Mouse (Mus musculus) granulocyte monocyte progenitor cell, adult 5-6 weeks (primary cell): Measurements from ENCODE around the gene Hmgcs1. TPM values are rescaled to one million over a fixed set of nuclear protein-coding genes. Genes with fewer than 3 reads are reported as not detected.
"Not testable (repeated sequence)": the region's sequence is repeated elsewhere in the genome, so short reads cannot be mapped to it uniquely, and the experiment has no call there.

Experiments
- ATAC-seq: replicated peaks from 2 replicates; pipeline ENCODE4 v1.8.0; 2016; ENCODE audit warnings: mild to moderate bottlenecking, moderate TSS enrichment, inconsistent platforms; ENCODE audit not compliant: poor library complexity, severe bottlenecking
- total RNA-seq, 2 experiments: library from RNA; stranded (forward) in 1 of 2; stranded (reverse) in 1 of 2; fragments of 200-712, 200-1000 nt in 1 of 2; fragments of >200 nt in 1 of 2; fragmentation: Nextera tagmentation in 1 of 2; gene quantifications; 2 replicates each; pipeline ENCODE4 v1.2.3; 2014 to 2017

The Hmgcs1 gene
- 18.3 and 21.5 TPM in 2 replicates for total RNA-seq (2014; fragmentation: Nextera tagmentation)
- 32.9 and 35.5 TPM in 2 replicates for total RNA-seq (2017)

DNA sequence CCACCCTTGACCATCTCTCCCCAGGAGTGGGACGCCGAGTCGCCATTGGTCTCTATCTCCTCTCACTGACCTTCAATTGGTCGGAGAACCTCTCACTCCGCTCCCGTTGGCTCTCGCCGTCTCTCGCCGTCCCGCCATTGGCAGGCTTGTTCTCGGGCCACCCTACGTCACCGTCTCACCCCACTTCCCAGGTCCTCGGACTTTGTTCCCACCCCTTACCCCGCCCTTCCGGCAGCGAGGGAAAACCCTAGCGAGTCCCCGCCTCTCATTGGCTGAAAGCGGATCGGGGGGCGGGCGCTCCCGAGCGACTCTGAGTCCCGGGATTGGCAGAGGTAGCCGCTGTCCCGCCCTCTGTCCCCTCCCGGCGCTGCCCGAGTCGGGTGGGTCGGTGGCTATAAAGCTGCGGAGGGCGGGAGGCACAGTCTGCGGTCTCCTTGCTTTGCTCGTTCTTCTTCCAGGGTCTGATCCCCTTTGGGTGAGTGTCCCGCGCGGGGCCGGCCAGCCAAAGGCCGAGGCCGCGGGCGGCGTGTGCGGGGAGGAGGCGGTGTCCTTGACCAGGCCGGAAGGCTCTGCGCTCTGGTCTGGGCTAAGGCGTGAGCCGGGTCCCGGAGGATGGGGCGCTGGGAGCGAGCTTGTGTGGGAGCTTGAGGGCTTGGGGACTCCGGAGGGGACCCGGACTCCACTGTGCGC, at the start of gene Hmgcs1:
TSS of gene Hmgcs1 (plus strand) at position 341 of the 690 bp plus-strand sequence.
- peak; percentile 96 for ATAC-seq

DNA sequence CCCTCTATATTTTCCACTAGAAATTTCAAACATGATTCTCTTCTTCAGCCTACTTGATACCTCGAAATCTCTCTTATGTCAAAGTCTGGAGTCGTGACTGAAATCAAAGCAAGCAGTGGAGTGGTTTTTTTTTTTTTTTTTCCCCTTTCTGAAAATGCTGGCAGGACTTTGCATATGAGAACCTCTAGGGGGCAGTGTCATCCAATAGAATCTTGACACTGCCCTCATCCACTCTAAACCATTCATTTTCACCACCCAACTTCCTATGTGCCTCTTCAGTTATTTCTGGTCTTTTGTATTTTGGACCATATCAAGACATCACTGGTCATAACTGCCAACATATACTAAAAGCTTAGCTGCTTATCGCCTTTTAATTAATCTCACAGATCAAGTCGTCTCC, 49.7 kb upstream of the Hmgcs1 start:
- peak; percentile 74 for ATAC-seq

DNA sequence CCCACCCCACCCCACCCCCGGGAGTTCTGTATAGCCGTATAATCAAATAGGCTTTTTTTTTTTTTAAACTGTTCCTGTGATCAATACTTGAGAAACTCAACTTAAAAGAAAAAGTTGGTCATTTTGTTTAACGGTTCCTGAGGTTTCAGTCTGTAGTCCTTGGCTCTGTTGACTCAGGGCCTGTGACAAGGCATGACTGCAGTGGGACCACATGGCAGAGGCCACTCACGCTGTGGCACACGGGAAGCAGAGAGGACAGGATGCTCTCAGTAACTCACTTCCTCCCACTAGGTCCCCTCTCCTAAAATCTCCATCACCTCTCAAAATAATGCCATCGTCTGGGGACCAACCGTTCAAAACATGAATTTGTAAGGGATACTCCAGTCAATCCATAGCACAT, 49.0 kb upstream of the Hmgcs1 start:
- ATAC-seq: no peak

DNA sequence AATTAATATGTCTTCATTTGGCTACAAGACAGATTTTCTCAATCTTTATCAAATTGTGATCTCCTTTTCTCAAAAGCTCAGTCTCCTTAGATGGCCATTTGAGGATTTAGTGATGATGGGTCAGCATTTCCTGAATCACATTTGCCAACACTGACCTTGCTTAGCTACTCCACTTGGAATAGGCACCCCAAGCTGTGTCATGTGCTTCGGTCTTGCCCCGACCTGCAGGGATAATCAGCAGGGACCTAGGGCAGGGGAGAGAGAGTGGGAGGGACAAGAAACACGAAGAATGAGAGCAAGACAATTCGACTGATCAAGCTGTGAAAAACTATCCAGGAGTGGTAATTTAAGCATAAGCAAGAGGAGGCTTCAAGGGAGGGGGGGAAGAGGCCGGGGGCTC, 45.4 kb upstream of the Hmgcs1 start:
- ATAC-seq: no peak

DNA sequence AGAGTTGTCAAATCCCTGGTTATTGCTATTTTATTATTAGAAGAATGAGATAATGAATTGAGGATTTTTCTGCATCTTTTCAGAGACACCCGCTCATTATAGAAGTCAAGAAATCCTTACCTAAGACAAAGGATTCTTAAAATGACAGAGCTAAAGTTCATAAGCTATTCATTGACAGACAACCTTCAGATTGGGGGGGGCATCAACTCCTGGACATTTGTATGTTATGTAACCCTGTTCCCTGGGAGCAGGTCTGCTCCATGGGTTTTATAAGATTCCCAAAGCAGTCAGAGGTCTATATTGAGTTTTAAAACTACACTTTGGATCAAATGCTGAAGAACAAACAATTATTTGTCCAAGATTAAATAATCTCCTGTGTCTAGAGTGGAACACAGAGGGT, 43.7 kb upstream of the Hmgcs1 start:
- no peak for ATAC-seq

DNA sequence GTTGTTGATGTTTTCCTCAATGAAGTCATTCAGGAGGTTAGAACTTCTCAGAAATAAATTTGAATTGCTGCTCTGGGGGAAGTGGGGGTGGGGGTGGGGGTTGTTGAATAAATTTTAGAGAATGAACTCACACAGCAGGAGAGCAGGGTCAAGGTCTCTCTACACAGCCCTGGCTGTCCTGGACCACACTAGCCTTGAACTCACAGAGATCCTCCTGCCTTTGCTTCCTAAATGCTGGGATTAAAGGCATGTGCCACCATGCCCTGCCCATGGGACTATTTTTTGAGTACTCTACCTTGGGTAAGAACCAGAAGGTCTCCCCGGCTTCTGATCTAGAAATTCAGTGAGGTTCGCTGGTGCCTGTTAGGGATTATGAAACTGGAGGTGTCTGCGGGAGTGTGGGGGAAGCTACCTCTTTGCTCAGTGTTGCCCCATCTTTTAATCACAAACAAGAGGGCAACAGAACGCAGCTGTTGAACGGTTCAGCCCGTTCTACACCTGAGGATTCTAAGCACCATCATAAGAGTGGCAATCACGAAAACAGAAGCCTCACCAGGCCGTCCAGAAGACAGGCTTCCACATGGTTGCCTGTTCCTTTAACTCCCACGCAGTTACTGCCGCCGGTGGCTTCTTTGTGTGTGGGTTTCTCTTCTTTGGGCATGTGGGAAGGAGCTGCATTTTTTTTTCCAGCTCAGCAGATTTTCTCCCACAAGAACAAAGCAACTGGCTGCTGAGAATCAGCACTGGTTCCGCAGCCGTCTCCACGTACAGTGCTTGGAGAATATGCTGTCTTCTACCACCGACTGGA, 41.1 kb upstream of the Hmgcs1 start:
- no peak; the same call in 1 of the 2 replicates for ATAC-seq

DNA sequence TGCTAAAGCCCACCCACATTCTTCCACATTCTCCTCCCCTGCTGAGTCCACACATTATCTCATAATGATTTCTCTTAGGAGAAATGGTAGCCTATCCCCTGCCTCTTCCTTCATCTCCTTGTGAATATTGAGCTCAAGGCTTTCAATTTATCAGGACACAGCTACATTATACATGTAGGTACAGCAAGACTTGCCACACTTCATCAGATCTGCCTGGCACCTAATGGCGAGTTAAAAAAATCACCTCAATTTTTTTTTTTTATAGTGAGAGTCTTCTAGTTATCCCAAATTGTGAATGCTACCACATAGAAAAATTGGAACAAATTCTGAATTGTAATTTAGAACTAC, 40.5 kb upstream of the Hmgcs1 start:
- ATAC-seq: no peak

DNA sequence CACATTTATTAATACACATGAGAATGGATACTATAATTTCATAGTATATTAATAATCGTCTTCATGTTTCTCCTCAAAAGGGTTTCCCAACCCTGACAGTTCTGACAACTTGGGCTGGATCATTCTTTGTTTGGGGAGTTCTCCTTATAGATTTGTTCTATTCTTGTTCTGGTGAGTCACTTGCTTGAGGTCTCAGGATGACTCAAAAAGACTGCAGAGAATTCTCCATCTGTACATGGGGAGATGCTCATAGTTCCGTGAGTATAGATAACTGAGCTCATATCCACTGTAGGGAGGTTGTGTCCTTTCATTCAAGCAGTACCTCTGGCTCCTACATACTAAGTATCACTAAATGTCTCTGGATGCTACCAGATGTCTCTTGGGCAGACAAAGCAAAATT, 35.4 kb upstream of the Hmgcs1 start:
- ATAC-seq: no peak

DNA sequence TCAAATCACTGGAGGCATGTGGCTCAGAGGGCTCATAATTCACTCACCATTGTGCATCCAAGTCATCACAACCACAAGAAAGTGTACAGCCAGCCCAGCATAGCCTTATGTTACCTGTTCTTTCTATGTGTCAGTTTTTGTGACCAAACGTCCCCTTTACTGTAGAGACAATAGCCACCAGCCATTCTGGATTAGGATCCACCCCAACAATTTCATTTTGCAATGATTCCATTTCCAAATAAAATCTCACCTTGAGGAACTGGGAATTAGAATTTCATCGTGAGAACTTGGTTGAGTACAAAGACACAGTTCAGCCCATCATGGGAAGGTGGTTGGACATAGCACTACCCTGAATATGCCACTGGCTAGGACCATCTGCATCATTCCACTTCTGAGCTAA, 33.9 kb upstream of the Hmgcs1 start:
- ATAC-seq: no peak

DNA sequence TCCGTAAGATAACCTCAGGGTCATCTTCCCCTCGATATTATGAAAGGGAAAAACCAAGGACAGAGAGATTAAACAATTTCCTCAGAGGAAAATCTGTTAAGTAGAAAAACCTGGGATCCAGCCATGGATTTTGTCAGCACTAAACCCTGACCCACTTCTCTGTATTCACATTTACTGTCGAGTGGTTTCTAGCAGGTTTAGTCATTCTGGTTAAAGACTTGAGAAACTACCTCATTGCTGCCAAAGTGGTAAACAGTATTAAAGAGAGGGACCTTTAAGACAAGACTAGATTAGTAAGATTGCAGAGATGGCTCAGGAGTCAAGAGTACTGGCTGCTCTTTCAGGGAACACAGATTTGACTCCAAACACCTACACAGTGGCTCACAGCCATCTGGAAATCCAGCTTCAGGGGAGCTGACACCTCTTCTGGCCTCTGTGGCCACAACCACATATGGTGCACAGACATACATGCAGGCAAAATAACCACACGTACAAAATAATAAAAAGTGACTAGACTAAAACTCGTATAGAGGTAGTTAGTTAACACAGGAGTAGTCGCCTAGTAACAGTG, 33.2 kb upstream of the Hmgcs1 start:
- no peak for ATAC-seq

DNA sequence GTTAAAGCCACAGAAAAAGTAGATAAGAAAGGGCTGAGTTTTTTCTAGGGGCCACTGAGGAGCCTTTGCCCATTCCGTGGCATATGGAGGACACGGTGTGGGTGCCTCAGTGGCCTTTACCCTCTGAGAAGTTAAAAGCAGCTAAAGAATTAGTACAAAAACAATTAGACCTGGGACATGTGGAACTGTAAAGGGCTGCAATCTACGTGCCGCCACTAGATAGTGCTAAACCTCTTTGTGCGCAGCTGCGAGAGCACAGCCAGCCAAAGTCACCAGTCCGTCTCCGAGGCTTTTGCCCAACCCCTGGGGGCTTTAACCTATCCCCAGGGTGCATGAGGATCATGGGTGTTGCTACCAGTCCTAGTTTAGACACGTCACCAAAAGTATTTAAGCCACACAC, 28.8 kb upstream of the Hmgcs1 start:
- not testable (repeated sequence) for ATAC-seq

DNA sequence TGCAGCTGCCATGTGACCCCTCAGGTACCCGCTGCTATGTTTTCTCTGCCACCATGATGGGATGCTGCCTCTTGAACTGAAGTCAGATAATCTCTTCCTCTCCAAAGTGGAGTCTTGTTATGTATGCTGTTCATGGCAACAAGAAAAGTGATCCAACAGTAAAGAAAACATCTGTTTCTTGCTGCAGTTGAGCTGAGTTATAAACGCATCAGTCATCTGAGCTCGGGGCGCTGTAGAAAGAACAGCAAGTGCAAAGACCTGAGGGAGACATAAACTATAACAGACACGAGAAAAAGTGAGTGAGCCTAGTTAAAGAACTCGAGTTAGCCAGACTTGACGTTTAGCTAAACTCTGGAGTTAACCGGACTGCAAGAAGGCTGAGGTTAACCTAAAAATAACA, 11.4 kb upstream of the Hmgcs1 start:
- ATAC-seq: no peak

DNA sequence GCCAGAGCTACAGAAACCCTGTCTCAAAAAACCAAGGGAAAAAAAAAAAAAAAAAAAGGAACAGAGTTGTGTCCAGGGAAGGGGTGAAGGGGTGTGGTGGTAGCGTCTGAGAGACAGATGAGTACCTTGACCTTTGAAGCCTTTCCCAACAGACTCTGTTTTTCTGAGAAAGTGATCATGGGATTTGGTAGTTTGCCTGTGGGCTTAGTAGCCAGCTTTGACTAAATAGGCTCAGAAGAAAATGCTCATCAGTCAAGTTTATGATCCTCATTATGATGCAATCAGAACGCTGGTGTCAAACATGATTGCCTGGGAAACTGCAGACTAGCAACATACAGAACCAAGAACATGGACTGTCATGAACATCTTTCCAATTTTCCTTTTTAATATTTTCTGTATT, 10.5 kb upstream of the Hmgcs1 start:
- ATAC-seq: no peak

DNA sequence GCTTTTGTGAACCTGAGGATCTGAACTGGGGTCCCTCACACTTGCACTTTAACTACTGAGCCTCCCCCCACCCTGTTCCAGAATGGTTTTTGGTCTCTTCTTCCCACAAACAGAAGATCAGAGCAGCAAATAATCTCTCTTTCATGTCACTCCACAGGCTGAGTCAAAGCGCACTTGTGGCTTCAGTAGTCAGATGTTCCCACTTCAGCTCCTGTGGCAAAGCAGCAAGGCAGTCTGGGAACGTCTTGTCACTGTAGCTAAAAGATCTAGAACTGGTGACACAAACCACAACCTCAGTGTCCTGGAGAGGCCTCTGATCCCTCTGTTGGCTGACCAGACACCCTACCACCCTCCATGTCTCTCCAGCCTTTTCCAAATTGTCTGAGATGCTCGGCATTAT, 9.0 kb upstream of the Hmgcs1 start:
- no peak for ATAC-seq

DNA sequence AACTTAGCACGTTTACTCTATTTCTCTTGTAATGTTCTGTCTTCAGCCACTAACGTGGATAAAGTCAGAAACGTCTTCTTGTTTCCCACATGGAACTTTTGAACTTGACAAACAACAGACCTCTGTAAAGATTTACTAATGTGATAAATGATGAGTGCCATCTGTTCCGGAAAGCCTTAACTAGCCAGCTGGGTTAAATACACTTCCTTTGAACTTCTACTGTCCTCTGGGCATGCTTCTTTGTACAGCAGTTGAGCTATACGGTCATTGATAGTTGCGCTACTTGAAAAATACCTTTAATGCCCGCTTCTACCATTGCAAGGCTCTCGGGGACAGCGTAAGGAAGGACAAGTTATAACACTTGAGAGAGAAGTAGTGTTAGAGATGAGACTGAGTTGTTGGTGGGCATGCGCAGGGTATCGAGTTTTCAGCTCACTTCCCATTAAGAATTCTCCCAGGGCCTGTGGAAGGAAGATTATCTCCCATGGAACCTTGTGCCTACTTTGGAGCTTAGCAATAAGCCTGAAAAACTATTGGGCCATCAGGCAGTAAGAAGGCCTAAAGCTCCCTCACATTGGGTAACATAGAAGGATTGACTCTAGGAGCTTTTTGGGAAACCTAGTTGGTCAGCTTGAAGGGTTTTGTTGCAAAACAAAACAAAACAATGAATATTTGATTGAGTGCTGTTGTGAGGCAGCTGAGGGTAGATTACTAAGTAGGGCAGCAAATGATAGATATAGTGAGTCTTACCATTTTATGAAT, 5.6 kb upstream of the Hmgcs1 start:
- ATAC-seq: no peak

DNA sequence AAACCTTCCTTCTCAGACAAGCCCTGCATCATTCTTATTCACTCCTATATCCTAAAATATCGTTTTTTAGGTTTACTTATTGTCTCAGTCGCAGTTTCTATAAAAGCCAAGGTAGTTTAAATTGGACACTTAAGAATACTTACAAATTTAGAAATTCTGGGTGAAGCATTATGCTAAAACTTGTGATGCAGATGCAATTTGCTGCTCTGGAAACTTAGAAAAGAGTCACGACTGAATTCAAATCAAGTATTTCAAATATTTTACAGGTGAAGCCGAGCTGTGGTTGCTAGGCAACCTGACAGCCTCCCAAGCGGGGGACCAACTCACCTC, 505 bp upstream of the Hmgcs1 start:
- ATAC-seq: no peak

DNA sequence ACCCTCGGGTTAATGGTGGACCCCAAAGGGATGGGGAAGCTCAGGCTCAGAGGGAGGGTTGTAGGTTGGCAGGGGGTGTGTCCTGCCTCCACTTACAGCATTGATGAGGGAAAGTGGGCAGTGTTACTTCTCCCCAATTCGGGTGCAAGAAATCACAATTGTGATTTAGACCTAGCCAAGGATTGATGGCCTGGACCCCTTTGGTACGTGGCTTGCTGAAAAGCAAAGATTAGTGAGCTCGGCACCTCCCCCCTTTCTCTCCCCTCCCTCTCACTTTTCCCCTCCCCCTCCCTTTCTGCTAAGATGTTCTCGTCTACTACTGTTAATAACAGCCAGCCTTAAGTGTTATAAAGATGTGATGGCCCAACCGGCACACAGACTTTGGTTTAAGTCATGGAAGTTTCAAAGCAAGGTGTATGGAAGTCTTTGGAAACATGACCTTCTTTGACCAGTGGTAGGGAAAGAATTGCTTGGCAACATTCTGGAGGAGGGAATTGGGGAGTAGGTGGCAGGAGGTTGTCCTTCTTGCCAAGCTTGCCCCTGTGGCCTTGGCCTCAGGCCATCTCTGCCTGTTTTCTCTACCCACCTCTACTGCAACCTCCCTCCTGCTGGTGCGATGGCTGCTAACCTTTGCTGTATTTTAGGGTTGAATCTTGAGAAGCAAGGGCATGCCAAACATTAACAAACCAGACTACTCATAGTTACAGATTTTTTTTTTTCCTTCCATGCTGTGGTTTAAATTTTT, 869 bp downstream of the Hmgcs1 start:
- ATAC-seq: no peak; the same call in 1 of the 2 replicates

DNA sequence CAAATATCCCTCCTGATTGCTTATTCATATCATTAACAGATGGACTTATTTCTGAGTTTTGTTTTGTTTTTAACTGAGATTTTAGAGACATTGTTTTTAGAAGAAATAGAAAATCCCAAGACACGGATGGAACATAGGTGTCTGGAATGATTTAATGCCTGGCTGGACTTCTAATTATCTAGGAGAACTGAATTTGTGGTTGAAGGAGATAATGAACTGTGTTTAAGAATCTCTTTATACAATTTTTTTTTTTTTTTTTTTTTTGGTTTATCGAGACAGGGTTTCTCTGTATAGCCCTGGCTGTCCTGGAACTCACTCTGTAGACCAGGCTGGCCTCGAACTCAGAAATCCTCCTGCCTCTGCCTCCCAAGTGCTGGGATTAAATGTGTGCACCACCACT, 1.8 kb downstream of the Hmgcs1 start:
- not testable (repeated sequence) for ATAC-seq

DNA sequence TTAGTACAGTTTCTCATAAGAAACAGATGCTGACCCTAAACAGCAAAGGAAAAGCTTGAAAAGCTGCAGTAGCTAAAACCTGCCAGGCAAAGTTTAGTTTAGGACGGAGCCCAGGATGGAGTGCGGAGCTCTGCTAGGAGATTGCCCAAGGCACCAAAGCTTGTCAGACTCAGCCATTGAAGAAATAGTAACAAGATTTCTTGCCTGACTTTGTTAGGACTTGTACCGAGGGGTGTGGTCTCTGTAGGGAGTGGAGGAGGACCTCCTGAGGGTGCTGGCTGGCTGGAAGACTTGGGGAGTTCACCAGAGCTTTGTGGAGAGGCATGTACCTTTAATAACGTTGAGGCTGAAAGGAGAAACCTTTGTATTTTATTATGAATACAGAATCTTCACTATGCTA, 5.5 kb downstream of the Hmgcs1 start:
- no peak for ATAC-seq

DNA sequence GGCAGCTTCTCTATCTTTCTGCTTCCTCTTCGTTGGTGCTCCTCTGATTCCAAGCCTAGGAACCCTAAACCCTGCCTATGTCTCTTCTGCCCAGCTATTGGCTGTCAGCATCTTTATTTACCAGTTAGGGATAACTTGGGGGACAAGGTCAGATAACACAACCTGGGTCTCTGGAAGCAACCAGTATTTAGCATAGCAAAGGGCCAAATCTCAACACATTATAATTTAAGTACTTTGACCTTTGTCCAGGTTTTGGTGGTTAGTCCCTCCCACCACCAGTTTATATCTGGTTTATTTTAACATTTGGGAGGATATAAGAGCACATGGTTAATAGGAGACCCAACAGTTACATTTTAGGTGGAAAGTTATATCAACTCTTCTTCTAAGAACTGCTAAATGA, 6.3 kb downstream of the Hmgcs1 start:
- no peak for ATAC-seq
